Mouse (Mus musculus): ENCODE data around the gene Muc1. TPM values are rescaled to one million over a fixed set of nuclear protein-coding genes. Genes with fewer than 3 reads are reported as not detected.

Gene Muc1
- polyA plus RNA-seq, 1 experiment from 2014 or later = 10.3 TPM

GRCm38 (mm10) chr3:89230561-89230960 lies 1.7 kb downstream of the Muc1 start:
- ChIA-PET CTCF (interaction anchor here (1.2 to 4.7 kb wide), 6 partner anchors 9 to 143 kb away, joined by 3 to 51 read pairs (median 4); partner anchors contain the start of genes Krtcap2 and Trim46), POLR2A (interaction anchor here (0.6 to 2.4 kb wide), 2 partner anchors 14 to 112 kb away, joined by 5 to 13 read pairs; no protein-coding TSS in a partner anchor)
- no peak for TF ChIP-seq CTCF (IDR thresholded peaks at IDR 0.05)

GRCm38 (mm10) chr3:89231345-89231744 lies 2.5 kb downstream of the Muc1 start:
- in situ Hi-C loops (cut with MboI; ENCODE audit: low pct_unique_long_range_greater_than_20kb) = no loop called here
- POLR2A ChIA-PET = interaction anchor here (2.4 kb wide), 1 partner anchor 13 kb away, joined by 13 read pairs; no protein-coding TSS in a partner anchor
- no peaks in the 10 kb centered on the region for H3K27me3 ChIP-seq
- DNase-seq (ENCODE audit: low read depth, low spot score) (no peak), ATAC-seq (no peak)
- CTCF ChIA-PET = interaction anchor here (1.2 to 4.7 kb wide), 6 partner anchors 8 to 144 kb away, joined by 3 to 51 read pairs (median 4); partner anchors contain the start of genes Krtcap2 and Trim46
- TF ChIP-seq CTCF (IDR thresholded peaks at IDR 0.05) = no peak

More at GRCm38 (mm10) chr3:89230561-89230960, 1.7 kb downstream of the Muc1 start:
- DNase-seq (ENCODE audit: low read depth, low spot score) (no peak), ATAC-seq (no peak)
- in situ Hi-C loops (cut with MboI; ENCODE audit: low pct_unique_long_range_greater_than_20kb) = no loop called here
- no peaks in the 10 kb centered on the region for H3K27me3 ChIP-seq

- TF ChIP-seq CTCF (IDR thresholded peaks at IDR 0.05) = no peak
- in situ Hi-C loops (cut with MboI; ENCODE audit: low pct_unique_long_range_greater_than_20kb) = no loop called here
- ATAC-seq = no peak
- CTCF ChIA-PET = interaction anchor here (1.5 to 4.7 kb wide), 2 partner anchors 12 to 40 kb away, joined by 3 to 51 read pairs; partner anchors contain the start of genes Krtcap2 and Trim46
- no peaks in the 10 kb centered on the region for H3K27me3 ChIP-seq
- POLR2A ChIA-PET = interaction anchor here (1.5 kb wide), 1 partner anchor 12 kb away, joined by 7 read pairs; no protein-coding TSS in a partner anchor
- DNase-seq (ENCODE audit: low read depth, low spot score) = no peak
These were observed 3.0 kb downstream of the Muc1 start for GRCm38 (mm10) chr3:89231772-89232275.

GRCm38 (mm10) chr3:89232614-89233013 lies 3.8 kb downstream of the Muc1 start:
- ChIA-PET POLR2A (interaction anchor here (0.6 to 1.5 kb wide), 2 partner anchors 11 to 13 kb away, joined by 3 to 7 read pairs; no protein-coding TSS in a partner anchor), CTCF (interaction anchor here (4.7 kb wide), 1 partner anchor 11 kb away, joined by 51 read pairs; the partner anchor contains the start of genes Krtcap2 and Trim46)
- TF ChIP-seq CTCF (IDR thresholded peaks at IDR 0.05) = no peak
- no peaks in the 10 kb centered on the region for H3K27me3 ChIP-seq
- DNase-seq (ENCODE audit: low read depth, low spot score) (no peak), ATAC-seq (no peak)
- in situ Hi-C loops (cut with MboI; ENCODE audit: low pct_unique_long_range_greater_than_20kb) = no loop called here

- POLR2A ChIA-PET = interaction anchor here (0.9 kb wide), 1 partner anchor 37 kb away, joined by 3 read pairs; no protein-coding TSS in a partner anchor
- ATAC-seq = no peak
These were observed 4.8 kb downstream of the Muc1 start for GRCm38 (mm10) chr3:89233562-89234110.

GRCm38 (mm10) chr3:89236516-89236915 lies 7.7 kb downstream of the Muc1 start:
- no peak for DNase-seq (ENCODE audit: low read depth, low spot score)
- POLR2A ChIA-PET = interaction anchor here (1.1 kb wide), 1 partner anchor 33 kb away, joined by 3 read pairs; no protein-coding TSS in a partner anchor
- CTCF ChIA-PET = interaction anchor here (1.2 to 3.0 kb wide), 3 partner anchors 9 to 72 kb away, joined by 3 to 10 read pairs (median 3); partner anchors contain the start of genes Krtcap2 and Trim46
- ATAC-seq = no peak
- TF ChIP-seq CTCF (IDR thresholded peaks at IDR 0.05) = no peak
- in situ Hi-C loops (cut with MboI; ENCODE audit: low pct_unique_long_range_greater_than_20kb) = no loop called here
- no peaks in the 10 kb centered on the region for H3K27me3 ChIP-seq

More at GRCm38 (mm10) chr3:89233562-89234110, 4.8 kb downstream of the Muc1 start:
- CTCF ChIA-PET = interaction anchor here (1.4 to 4.7 kb wide), 2 partner anchors 10 kb away, joined by 9 to 51 read pairs; partner anchors contain the start of genes Krtcap2 and Trim46
- TF ChIP-seq CTCF (IDR thresholded peaks at IDR 0.05) = no peak
- no peak for DNase-seq (ENCODE audit: low read depth, low spot score)
- in situ Hi-C loops (cut with MboI; ENCODE audit: low pct_unique_long_range_greater_than_20kb) = no loop called here
- H3K27me3 ChIP-seq = no peaks in the 10 kb centered on the region

- no peak for TF ChIP-seq CTCF (IDR thresholded peaks at IDR 0.05)
- H3K27me3 ChIP-seq = no peaks in the 10 kb centered on the region
- DNase-seq (ENCODE audit: low read depth, low spot score) = no peak
- CTCF ChIA-PET = interaction anchor here (3.0 kb wide), 1 partner anchor 8 kb away, joined by 10 read pairs; the partner anchor contains the start of genes Krtcap2 and Trim46
- POLR2A ChIA-PET = no interaction called here
- in situ Hi-C loops (cut with MboI; ENCODE audit: low pct_unique_long_range_greater_than_20kb) = no loop called here
- no peak for ATAC-seq
These were observed 8.8 kb downstream of the Muc1 start for GRCm38 (mm10) chr3:89237682-89238081.

- POLR2A ChIA-PET = no interaction called here
- no peak for TF ChIP-seq CTCF (IDR thresholded peaks at IDR 0.05)
- ATAC-seq (no peak), DNase-seq (ENCODE audit: low read depth, low spot score) (no peak)
- H3K27me3 ChIP-seq = no peaks in the 10 kb centered on the region
- in situ Hi-C loops (cut with MboI; ENCODE audit: low pct_unique_long_range_greater_than_20kb) = no loop called here
- CTCF ChIA-PET = interaction anchor here (3.0 kb wide), 1 partner anchor 7 kb away, joined by 10 read pairs; the partner anchor contains the start of genes Krtcap2 and Trim46
These were observed 9.6 kb downstream of the Muc1 start for GRCm38 (mm10) chr3:89238494-89238893.

- no peak for ATAC-seq
- no peak for DNase-seq (ENCODE audit: low read depth, low spot score)
- no peak for TF ChIP-seq CTCF (IDR thresholded peaks at IDR 0.05)
- ChIA-PET CTCF (interaction anchor here (0.9 to 5.3 kb wide), 10 partner anchors 8 to 151 kb away, joined by 3 to 51 read pairs (median 4); partner anchors contain the start of gene Efna1), POLR2A (interaction anchor here (1.2 to 5.8 kb wide), 2 partner anchors 25 to 36 kb away, joined by 3 to 39 read pairs; partner anchors contain the start of gene Efna1)
- in situ Hi-C loops (cut with MboI; ENCODE audit: low pct_unique_long_range_greater_than_20kb) = no loop called here
- no peaks in the 10 kb centered on the region for H3K27me3 ChIP-seq
These were observed 13.6 kb downstream of the Muc1 start for GRCm38 (mm10) chr3:89242331-89242895.

- ATAC-seq (no peak), DNase-seq (ENCODE audit: low read depth, low spot score) (no peak)
- ChIA-PET POLR2A (interaction anchor here (0.6 to 5.8 kb wide), 6 partner anchors 8 to 43 kb away, joined by 3 to 39 read pairs (median 6); partner anchors contain the start of genes Efna1, Muc1 and Slc50a1), CTCF (interaction anchor here (1.0 to 5.3 kb wide), 13 partner anchors 9 to 59 kb away, joined by 3 to 51 read pairs (median 9); partner anchors contain the start of genes Efna1 and Slc50a1)
- in situ Hi-C loops (cut with MboI; ENCODE audit: low pct_unique_long_range_greater_than_20kb) = no loop called here
- H3K27me3 ChIP-seq = no peaks in the 10 kb centered on the region
- TF ChIP-seq CTCF (IDR thresholded peaks at IDR 0.05) = no peak
These were observed 14.8 kb downstream of the Muc1 start for GRCm38 (mm10) chr3:89243609-89244008.
